Mouse (Mus musculus) activated CD4-positive, CD25-positive, alpha-beta regulatory T cell, adult 9 weeks (primary cell): ENCODE results near the gene Myl4. TPM values are rescaled to one million over a fixed set of nuclear protein-coding genes. Genes with fewer than 3 reads are reported as not detected.

ENCODE experiments used
- polyA plus RNA-seq: library from polyadenylated mRNA; unstranded; fragments of 100-300 nt; shearing (Covaris generic); gene quantifications from one replicate; pipeline ENCODE4 v1.2.1, GENCODE M21; 2017

The Myl4 gene
- 8.0 TPM for polyA plus RNA-seq

GRCm38 (mm10) chr11:104550406-104550974, at the start of gene Myl4, which contains the start of gene Cdc27:
Gene Myl4, plus strand, starts transcription at chr11:104550663.
Gene Cdc27, minus strand, starts transcription at chr11:104550620.

GRCm38 (mm10) chr11:104607491-104608245, 57.2 kb downstream of the Myl4 start, which contains the start of gene Itgb3:
Gene Itgb3, plus strand, starts transcription at chr11:104608000.

Other genes starting within 250 kb of the Myl4 start
- 52.9 TPM for gene Kansl1, start 81.8 kb upstream of the Myl4 start, polyA plus RNA-seq
- gene Cdc27, start within 50 bp of the Myl4 start, polyA plus RNA-seq: 37.3 TPM
- 22.2 TPM for gene Itgb3, start 57.3 kb downstream of the Myl4 start, polyA plus RNA-seq
- gene Gm11639, start 135.0 kb downstream of the Myl4 start, polyA plus RNA-seq: 0.05 TPM